9 mouse cellular contexts compared by ENCODE assay signal in the genomic region with DNA sequence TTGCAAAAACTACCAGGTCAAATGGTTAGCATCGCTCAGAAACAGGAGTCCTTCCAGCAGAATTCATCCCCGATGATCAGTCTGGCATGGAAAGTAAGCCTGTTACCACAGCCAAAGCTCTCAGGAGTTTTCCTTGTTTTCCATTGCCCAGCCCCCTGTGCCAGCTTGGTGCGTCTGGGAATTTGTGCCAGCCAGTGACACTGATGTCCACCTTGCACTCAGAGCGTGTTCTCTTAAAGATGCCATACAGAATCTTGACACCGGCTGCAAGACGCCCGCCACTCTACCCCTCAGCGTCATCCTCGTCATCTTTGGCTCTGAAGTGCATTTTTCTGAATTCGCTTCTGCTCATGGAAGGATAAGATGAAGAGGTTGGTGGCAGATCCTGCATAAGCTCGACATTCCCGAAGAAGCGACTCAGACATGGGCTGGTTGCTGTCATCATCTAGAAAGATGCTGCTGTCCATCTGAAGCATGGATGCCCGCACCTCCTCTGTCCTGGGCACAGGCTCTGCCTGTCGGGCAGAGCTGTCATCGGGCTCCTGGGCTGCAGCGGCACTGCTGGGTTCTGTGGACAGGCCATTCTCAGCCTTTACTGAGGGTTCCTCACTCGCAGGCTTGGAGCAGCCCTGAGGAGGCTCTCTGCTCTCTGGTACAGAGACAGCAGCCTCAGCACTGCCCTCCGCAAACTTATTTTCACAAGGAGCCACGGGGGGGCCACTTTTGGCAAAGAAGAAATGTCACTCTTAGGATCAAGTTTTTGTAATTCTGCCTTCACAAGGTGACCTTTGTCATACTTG. TPM values are rescaled to one million over a fixed set of nuclear protein-coding genes. Genes with fewer than 3 reads are reported as not detected.
DNase-seq lines count a peak whose midpoint lies in the region; ATAC-seq lines count a peak whose summit lies in the region.
"Had no signal": no experiment of that assay in that cellular context is flagged by ENCODE, and none has a peak within 500 bp of the region (broad histone marks: within the 10 kb centered on the region; RNA-seq: fewer than 3 reads in every experiment).

No protein-coding gene starts in this region.

- no peaks in the 10 kb centered on the region for H3K27me3 ChIP-seq in lung, embryonic 16.5 days (ENCODE audit: control insufficient read depth, insufficient read depth, low read depth, low read length)
- peaks cover 30% of the 10 kb centered on the region for H3K27me3 ChIP-seq in embryonic facial prominence, embryonic 13.5 days
- peaks cover 12% of the 10 kb centered on the region for H3K27me3 ChIP-seq in hindbrain, embryonic 14.5 days (ENCODE audit: control insufficient read depth, insufficient read depth, low read length)
- peaks cover 36% of the 10 kb centered on the region for H3K27me3 ChIP-seq in midbrain, embryonic 13.5 days

- H3K4me2 ChIP-seq in lung, embryonic 16.5 days (ENCODE audit: low read depth, low read length): peak overlapping the region; percentile 82
- peak overlapping the region; percentile 77 for H3K4me2 ChIP-seq in embryonic facial prominence, embryonic 13.5 days
- H3K4me2 ChIP-seq in hindbrain, embryonic 14.5 days (replicated peaks): peak overlapping the region; percentile 55
- peak overlapping the region; percentile 59 for H3K4me2 ChIP-seq in midbrain, embryonic 13.5 days (replicated peaks)

- H3K4me3 ChIP-seq in lung, embryonic 16.5 days (ENCODE audit: low read length): peak overlapping the region; percentile 48
- peak overlapping the region; percentile 45 for H3K4me3 ChIP-seq in embryonic facial prominence, embryonic 13.5 days
- H3K4me3 ChIP-seq in hindbrain, embryonic 14.5 days (replicated peaks; ENCODE audit: low read length): peak overlapping the region; percentile 27
- peak overlapping the region; percentile 35; the same call in 1 of the 2 replicates for H3K4me3 ChIP-seq in midbrain, embryonic 13.5 days (replicated peaks)

- 37% methylated on average over 20 of the region's 20 CpGs for WGBS in lung, embryonic 16.5 days
- WGBS in embryonic facial prominence, embryonic 13.5 days: 52% methylated on average over 20 of the region's 20 CpGs
- 58% methylated on average over 20 of the region's 20 CpGs for WGBS in hindbrain, embryonic 14.5 days
- 54% methylated on average over 20 of the region's 20 CpGs for WGBS in midbrain, embryonic 13.5 days

- no peak overlapping the region for H3K27ac ChIP-seq in lung, embryonic 16.5 days (ENCODE audit: low read length)
- no peak overlapping the region for H3K27ac ChIP-seq in embryonic facial prominence, embryonic 13.5 days
- no peak overlapping the region for H3K27ac ChIP-seq in hindbrain, embryonic 14.5 days
- H3K27ac ChIP-seq in midbrain, embryonic 13.5 days: no peak overlapping the region

- no peaks in the 10 kb centered on the region for H3K9me3 ChIP-seq in lung, embryonic 16.5 days (ENCODE audit: control insufficient read depth, low read length)
- H3K9me3 ChIP-seq in embryonic facial prominence, embryonic 13.5 days: no peaks in the 10 kb centered on the region
- no peaks in the 10 kb centered on the region for H3K9me3 ChIP-seq in hindbrain, embryonic 14.5 days (ENCODE audit: control insufficient read depth, low read length)
- H3K9me3 ChIP-seq in midbrain, embryonic 13.5 days: no peaks in the 10 kb centered on the region

- ATAC-seq in lung, embryonic 16.5 days (ENCODE audit: low read depth): no peak
- no peak for ATAC-seq in embryonic facial prominence, embryonic 13.5 days (ENCODE audit: insufficient number of reproducible peaks, insufficient read depth, low FRiP score, low TSS enrichment, low read depth)
- ATAC-seq in hindbrain, embryonic 14.5 days (ENCODE audit: low FRiP score): no peak
- no peak for ATAC-seq in midbrain, embryonic 13.5 days

- H3K36me3 ChIP-seq in lung, embryonic 16.5 days (ENCODE audit: control insufficient read depth, insufficient read depth, low read length): no peaks in the 10 kb centered on the region
- H3K36me3 ChIP-seq in embryonic facial prominence, embryonic 13.5 days: no peaks in the 10 kb centered on the region
- no peaks in the 10 kb centered on the region for H3K36me3 ChIP-seq in hindbrain, embryonic 14.5 days (replicated peaks; ENCODE audit: control insufficient read depth, insufficient read depth)
- H3K36me3 ChIP-seq in midbrain, embryonic 13.5 days: no peaks in the 10 kb centered on the region

- no peaks in the 10 kb centered on the region for H3K4me1 ChIP-seq in lung, embryonic 16.5 days (replicated peaks; ENCODE audit: control insufficient read depth, insufficient read depth, low read length)
- peaks cover 12% of the 10 kb centered on the region; the same call in 1 of the 2 replicates for H3K4me1 ChIP-seq in embryonic facial prominence, embryonic 13.5 days
- peaks cover 6% of the 10 kb centered on the region; the same call in 1 of the 2 replicates for H3K4me1 ChIP-seq in hindbrain, embryonic 14.5 days (replicated peaks; ENCODE audit: control insufficient read depth, insufficient read depth, low read length)
- H3K4me1 ChIP-seq in midbrain, embryonic 13.5 days (replicated peaks): peaks cover 6% of the 10 kb centered on the region

- peak overlapping the region; percentile 57 for H3K9ac ChIP-seq in lung, embryonic 16.5 days (ENCODE audit: low read length)
- no peak overlapping the region for H3K9ac ChIP-seq in embryonic facial prominence, embryonic 13.5 days
- no peak overlapping the region for H3K9ac ChIP-seq in hindbrain, embryonic 14.5 days
- H3K9ac ChIP-seq in midbrain, embryonic 13.5 days (replicated peaks): no peak overlapping the region

- DNase-seq in lung, postnatal 25 days (ENCODE audit: low spot score): no peak
- DNase-seq in hindbrain, embryonic 14.5 days (ENCODE audit: low spot score): no peak
- no peak for DNase-seq in right cerebral cortex, postnatal 14 days
- DNase-seq in adrenal gland, adult (ENCODE audit: inconsistent age in 2 of 2, low spot score in 1 of 2): no peak
- DNase-seq in testis, postnatal 14 days (ENCODE audit: low spot score): no peak

RNA-seq across cellular contexts. Expression of a gene that starts 4.1 kb away (rescaled TPM):
- not detected in 2 replicates for polyA plus RNA-seq in lung, embryonic 16.5 days (2015; fragmentation: Nextera tagmentation; extraction: Ambion mirVana)
- 0.29 TPM in 1 of 2 replicates, not detected in the other for polyA plus RNA-seq in embryonic facial prominence, embryonic 13.5 days (2015; fragmentation: Nextera tagmentation; extraction: Ambion mirVana)
- not detected in 2 replicates for polyA plus RNA-seq in hindbrain, embryonic 14.5 days (2014; fragmentation: Nextera tagmentation; extraction: Ambion mirVana)
- not detected in 2 replicates for polyA plus RNA-seq in midbrain, embryonic 13.5 days (2015; fragmentation: Nextera tagmentation; extraction: Ambion mirVana)
- polyA plus RNA-seq: brain, embryonic 14.5 days had no signal

RNA-seq across cellular contexts. Expression of a gene that starts 6.9 kb away (rescaled TPM):
- 87.2 and 98.8 TPM in 2 replicates for polyA plus RNA-seq in lung, embryonic 16.5 days (2015; fragmentation: Nextera tagmentation; extraction: Ambion mirVana)
- 100.0 and 104 TPM in 2 replicates for polyA plus RNA-seq in embryonic facial prominence, embryonic 13.5 days (2015; fragmentation: Nextera tagmentation; extraction: Ambion mirVana)
- 96.1 and 111 TPM in 2 replicates for polyA plus RNA-seq in hindbrain, embryonic 14.5 days (2014; fragmentation: Nextera tagmentation; extraction: Ambion mirVana)
- 117 and 120 TPM in 2 replicates for polyA plus RNA-seq in midbrain, embryonic 13.5 days (2015; fragmentation: Nextera tagmentation; extraction: Ambion mirVana)
